21 mouse cellular contexts compared by ENCODE assay signal in the genomic region with DNA sequence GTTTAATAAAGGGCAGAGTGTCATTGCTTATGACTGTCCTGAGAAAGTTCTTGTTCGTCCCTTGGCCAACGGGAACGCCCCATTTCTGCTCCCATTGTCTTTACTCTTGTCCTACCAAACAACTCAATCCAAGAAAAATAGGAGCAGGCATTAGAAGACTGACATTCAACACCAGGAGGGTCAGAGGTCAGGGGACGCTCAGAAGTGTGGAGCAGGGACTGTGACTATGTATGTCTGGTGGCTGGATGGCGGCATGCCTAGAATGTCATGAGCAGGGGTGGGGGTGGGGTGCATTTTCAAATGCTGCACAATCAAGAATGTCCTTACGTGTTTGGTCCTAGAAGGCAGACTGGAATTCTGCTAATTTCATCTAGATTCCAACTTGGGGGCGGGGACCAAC. TPM values are rescaled to one million over a fixed set of nuclear protein-coding genes. Genes with fewer than 3 reads are reported as not detected.
DNase-seq lines count a peak whose midpoint lies in the region; ATAC-seq and TF ChIP-seq lines count a peak whose summit lies in the region.
"Had no signal": no experiment of that assay in that cellular context is flagged by ENCODE, and none has a peak within 500 bp of the region (broad histone marks: within the 10 kb centered on the region; RNA-seq: fewer than 3 reads in every experiment).

No protein-coding gene starts in this region.

- no peak overlapping the region for H3K4me2 ChIP-seq in kidney, postnatal 0 days (ENCODE audit: low read length)
- H3K4me2 ChIP-seq in kidney, embryonic 14.5 days (replicated peaks; ENCODE audit: low read depth, low read length): no peak overlapping the region
- H3K4me2 ChIP-seq in lung, postnatal 0 days (replicated peaks; ENCODE audit: low read depth, low read length): no peak overlapping the region
- H3K4me2 ChIP-seq: embryonic facial prominence, embryonic 12.5 days; forebrain, embryonic 15.5 days; heart, embryonic 12.5 days; hindbrain, embryonic 15.5 days had no signal

- TF ChIP-seq EP300 in lung, postnatal 0 days (IDR thresholded peaks at IDR 0.05): no peak

- no peak overlapping the region for H3K9ac ChIP-seq in kidney, postnatal 0 days (ENCODE audit: low read depth, low read length)
- no peak overlapping the region for H3K9ac ChIP-seq in kidney, embryonic 14.5 days (ENCODE audit: low read depth, low read length)
- H3K9ac ChIP-seq in lung, postnatal 0 days (replicated peaks; ENCODE audit: low read depth): no peak overlapping the region
- H3K9ac ChIP-seq: embryonic facial prominence, embryonic 12.5 days; forebrain, embryonic 15.5 days; heart, embryonic 12.5 days; hindbrain, embryonic 15.5 days had no signal

- TF ChIP-seq CTCF in kidney, postnatal 0 days (IDR thresholded peaks at IDR 0.05; ENCODE audit: low read depth): no peak
- TF ChIP-seq CTCF in lung, postnatal 0 days (IDR thresholded peaks at IDR 0.05): no peak
- TF ChIP-seq CTCF in lung, adult 2 months (IDR thresholded peaks at IDR 0.05; ENCODE audit: insufficient read depth, low read length): no peak

- H3K27me3 ChIP-seq in kidney, postnatal 0 days (ENCODE audit: insufficient read depth, low read length): no peaks in the 10 kb centered on the region
- no peaks in the 10 kb centered on the region for H3K27me3 ChIP-seq in kidney, embryonic 14.5 days (ENCODE audit: control insufficient read depth, insufficient read depth, low read length)
- H3K27me3 ChIP-seq in lung, postnatal 0 days (replicated peaks; ENCODE audit: insufficient read depth, low read length): no peaks in the 10 kb centered on the region
- H3K27me3 ChIP-seq in embryonic facial prominence, embryonic 10.5 days (replicated peaks; ENCODE audit: low read depth, poor library complexity, severe bottlenecking): no peaks in the 10 kb centered on the region
- H3K27me3 ChIP-seq: CH12.LX; embryonic facial prominence, embryonic 12.5 days; forebrain, embryonic 15.5 days; heart, embryonic 12.5 days; hindbrain, embryonic 15.5 days had no signal

- H3K4me1 ChIP-seq in kidney, postnatal 0 days (replicated peaks; ENCODE audit: insufficient read depth, low read length): no peaks in the 10 kb centered on the region
- no peaks in the 10 kb centered on the region for H3K4me1 ChIP-seq in kidney, embryonic 14.5 days (ENCODE audit: control insufficient read depth, insufficient read depth, low read length)
- no peaks in the 10 kb centered on the region for H3K4me1 ChIP-seq in lung, postnatal 0 days (ENCODE audit: insufficient read depth, low read depth, low read length)
- H3K4me1 ChIP-seq in lung, adult 2 months (ENCODE audit: control insufficient read depth, insufficient read depth, low read length): no peaks in the 10 kb centered on the region
- peaks cover 5% of the 10 kb centered on the region; the same call in 1 of the 2 replicates for H3K4me1 ChIP-seq in embryonic facial prominence, embryonic 10.5 days
- H3K4me1 ChIP-seq: embryonic facial prominence, embryonic 12.5 days; hindbrain, embryonic 15.5 days had no signal

- no peak for TF ChIP-seq POLR2A in lung, adult 2 months (IDR thresholded peaks at IDR 0.05; ENCODE audit: borderline replicate concordance, extremely low read depth, low read depth, low read length)

- no peaks in the 10 kb centered on the region for H3K36me3 ChIP-seq in kidney, postnatal 0 days (ENCODE audit: insufficient read depth, low read length)
- no peaks in the 10 kb centered on the region for H3K36me3 ChIP-seq in kidney, embryonic 14.5 days (ENCODE audit: control insufficient read depth, insufficient read depth, low read length)
- H3K36me3 ChIP-seq in lung, postnatal 0 days (ENCODE audit: insufficient read depth, low read length): no peaks in the 10 kb centered on the region
- H3K36me3 ChIP-seq in embryonic facial prominence, embryonic 10.5 days (replicated peaks): no peaks in the 10 kb centered on the region
- H3K36me3 ChIP-seq: embryonic facial prominence, embryonic 12.5 days; forebrain, embryonic 15.5 days; heart, embryonic 12.5 days; hindbrain, embryonic 15.5 days had no signal

- H3K9me3 ChIP-seq in kidney, postnatal 0 days (replicated peaks; ENCODE audit: low read length): no peaks in the 10 kb centered on the region
- no peaks in the 10 kb centered on the region for H3K9me3 ChIP-seq in kidney, embryonic 14.5 days (ENCODE audit: control insufficient read depth, low read length)
- no peaks in the 10 kb centered on the region for H3K9me3 ChIP-seq in lung, postnatal 0 days (ENCODE audit: low read length)
- no peaks in the 10 kb centered on the region for H3K9me3 ChIP-seq in embryonic facial prominence, embryonic 10.5 days
- H3K9me3 ChIP-seq: embryonic facial prominence, embryonic 12.5 days; forebrain, embryonic 15.5 days; heart, embryonic 12.5 days; hindbrain, embryonic 15.5 days had no signal

- DNase-seq in heart, adult 11 months: peak; percentile 42
- DNase-seq in heart, adult 18-20 months: no peak
- peak; percentile 9 for DNase-seq in kidney, postnatal 0 days (ENCODE audit: low spot score)
- DNase-seq in lung, postnatal 0 days (ENCODE audit: low spot score): peak; percentile 46
- DNase-seq in lung, adult 2 months: no peak
- DNase-seq in embryonic facial prominence, embryonic 10.5 days (ENCODE audit: low spot score): peak; percentile 15
- DNase-seq: adrenal gland, adult 8-10 months; adrenal gland, postnatal 36 days; cerebellum, adult 11 months; cerebellum, adult 8-10 months; cerebellum, postnatal 14 days; gastrocnemius, postnatal 36 days; heart, adult 2 months; heart, postnatal 14 days had no signal

- 72% methylated on average over 7 of the region's 7 CpGs for WGBS in kidney, postnatal 0 days
- 64% methylated on average over 7 of the region's 7 CpGs for WGBS in kidney, embryonic 14.5 days
- 65% methylated on average over 7 of the region's 7 CpGs for WGBS in lung, postnatal 0 days
- 81% methylated on average over 7 of the region's 7 CpGs for WGBS in lung, adult 2 months
- WGBS in embryonic facial prominence, embryonic 10.5 days: 64% methylated on average over 7 of the region's 7 CpGs

- no peak overlapping the region for H3K27ac ChIP-seq in kidney, postnatal 0 days
- no peak overlapping the region for H3K27ac ChIP-seq in kidney, embryonic 14.5 days (ENCODE audit: low read depth, low read length)
- no peak overlapping the region for H3K27ac ChIP-seq in lung, postnatal 0 days (ENCODE audit: low read length)
- no peak overlapping the region for H3K27ac ChIP-seq in embryonic facial prominence, embryonic 10.5 days (replicated peaks)
- H3K27ac ChIP-seq: embryonic facial prominence, embryonic 12.5 days; forebrain, embryonic 15.5 days; heart, adult 2 months; hindbrain, embryonic 15.5 days had no signal

- no peak for ATAC-seq in kidney, postnatal 0 days (replicated peaks; ENCODE audit: low FRiP score, low read depth)
- no peak for ATAC-seq in kidney, embryonic 14.5 days (ENCODE audit: low FRiP score, low TSS enrichment)
- ATAC-seq in lung, postnatal 0 days: no peak
- ATAC-seq: forebrain, embryonic 15.5 days; intestine, embryonic 16.5 days had no signal

- no peak overlapping the region for H3K4me3 ChIP-seq in kidney, postnatal 0 days (replicated peaks; ENCODE audit: low read depth, low read length)
- no peak overlapping the region for H3K4me3 ChIP-seq in kidney, embryonic 14.5 days (ENCODE audit: low read length)
- no peak overlapping the region for H3K4me3 ChIP-seq in lung, postnatal 0 days (ENCODE audit: low read depth, low read length)
- H3K4me3 ChIP-seq in lung, adult 2 months (replicated peaks; ENCODE audit: extremely low read depth, low read depth, low read length): no peak overlapping the region
- H3K4me3 ChIP-seq in embryonic facial prominence, embryonic 10.5 days: no peak overlapping the region
- H3K4me3 ChIP-seq: embryonic facial prominence, embryonic 12.5 days; forebrain, embryonic 15.5 days; heart, adult 2 months; heart, embryonic 12.5 days; hindbrain, embryonic 15.5 days had no signal

RNA-seq across cellular contexts. Expression of gene Maml3, which starts 38.1 kb away (rescaled TPM):
- 1 to 10 TPM; 2.3 to 2.9 TPM for total RNA-seq in heart, adult 18-20 months (2021)
- polyA plus RNA-seq in kidney, postnatal 0 days (2015; fragmentation: Nextera tagmentation; extraction: Ambion mirVana): 5.4 and 5.7 TPM in 2 replicates
- 8.4 and 9.4 TPM in 2 replicates for polyA plus RNA-seq in kidney, embryonic 14.5 days (2014; fragmentation: Nextera tagmentation; extraction: Ambion mirVana)
- 5.6 and 7.2 TPM in 2 replicates for polyA plus RNA-seq in lung, postnatal 0 days (2015; fragmentation: Nextera tagmentation; extraction: Ambion mirVana)
- 9.1 and 11.2 TPM in 2 replicates for polyA plus RNA-seq in lung, adult 2 months (2012; rRNA removed)
- polyA plus RNA-seq in embryonic facial prominence, embryonic 10.5 days (2016; fragmentation: Nextera tagmentation; extraction: Ambion mirVana): 5.5 and 6.0 TPM in 2 replicates

Comparison
In these comparisons a context has a peak if more than half of its experiments do, and no peak if none do; other contexts are left out.
1. DNase-seq: peak in heart, adult 11 months (single experiment), kidney, postnatal 0 days (single experiment), lung, postnatal 0 days (single experiment) and embryonic facial prominence, embryonic 10.5 days (single experiment); none in heart, adult 18-20 months (0 of 2) and lung, adult 2 months (single experiment).